ENCODE assay signal across 18 mouse cellular contexts in genomic region chr10:128535206-128535605, GRCm38 (mm10). TPM values are rescaled to one million over a fixed set of nuclear protein-coding genes. Genes with fewer than 3 reads are reported as not detected.
A peak's percentile ranks its signal among the peaks of the same experiment; 100 is the strongest.
DNase-seq lines count a peak whose midpoint lies in the region; TF ChIP-seq lines count a peak whose summit lies in the region.
"Had no signal": no experiment of that assay in that cellular context is flagged by ENCODE, and none has a peak within 500 bp of the region (broad histone marks: within the 10 kb centered on the region; RNA-seq: fewer than 3 reads in every experiment).

No protein-coding gene starts in this region.

- H3K36me3 ChIP-seq in MEL (ENCODE audit: control insufficient read depth in 1 of 2, insufficient read depth in 2 of 2, low read length in 2 of 2), result peaks cover 0 to 7% of the 10 kb centered on the region in 2 experiments; a peak in 2 of 4 replicates
- H3K36me3 ChIP-seq in splenic B cell, adult 2 months (ENCODE audit: control insufficient read depth, insufficient read depth, low read length, poor library complexity, severe bottlenecking), result no peaks in the 10 kb centered on the region
- H3K36me3 ChIP-seq in limb, embryonic 10.5 days, result no peaks in the 10 kb centered on the region
- H3K36me3 ChIP-seq: embryonic facial prominence, embryonic 12.5 days; forebrain, embryonic 12.5 days; heart, embryonic 12.5 days; hindbrain, embryonic 10.5 days had no signal

- no peak overlapping the region for H3K4me3 ChIP-seq in gastrocnemius, adult 2 months
- no peak overlapping the region for H3K4me3 ChIP-seq in MEL (ENCODE audit: control insufficient read depth in 1 of 2, insufficient read depth in 1 of 2, low read depth in 2 of 2, low read length in 2 of 2)
- no peak overlapping the region for H3K4me3 ChIP-seq in bone marrow, adult 2 months (replicated peaks; ENCODE audit: control insufficient read depth, low read depth, low read length)
- no peak overlapping the region for H3K4me3 ChIP-seq in limb, embryonic 10.5 days
- H3K4me3 ChIP-seq: embryonic facial prominence, embryonic 12.5 days; forebrain, embryonic 12.5 days; heart, embryonic 12.5 days had no signal

- intact Hi-C loops in gastrocnemius, adult 2 months (cut with DNase I), result loop anchor here (5.0 kb wide), 1 partner anchor 33 kb away; no protein-coding TSS in a partner anchor

- no peak for TF ChIP-seq POLR2A in MEL (IDR thresholded peaks at IDR 0.05; ENCODE audit: control insufficient read depth in 1 of 2, insufficient read depth in 1 of 2, low read depth in 1 of 2, low read length in 2 of 2, poor library complexity in 1 of 2)
- no peak for TF ChIP-seq POLR2A in bone marrow, adult 2 months (IDR thresholded peaks at IDR 0.05; ENCODE audit: borderline replicate concordance, control insufficient read depth, low read depth, low read length)

- H3K27ac ChIP-seq in gastrocnemius, adult 2 months, result peak overlapping the region; percentile 77; the same call in 1 of the 2 replicates
- peak overlapping the region; percentile 80 for H3K27ac ChIP-seq in MEL (ENCODE audit: control insufficient read depth, low read depth, low read length)
- H3K27ac ChIP-seq in bone marrow, adult 2 months (ENCODE audit: control insufficient read depth, insufficient read depth, low read depth, low read length, poor library complexity), result peak overlapping the region; percentile 48; the same call in 1 of the 2 replicates
- H3K27ac ChIP-seq in limb, embryonic 10.5 days, result no peak overlapping the region
- H3K27ac ChIP-seq: forebrain, embryonic 12.5 days; hindbrain, embryonic 14.5 days had no signal

- peaks cover 0 to 11% of the 10 kb centered on the region in 2 experiments; a peak in 2 of 4 replicates for H3K4me1 ChIP-seq in MEL (ENCODE audit: control insufficient read depth in 1 of 2, insufficient read depth in 2 of 2, low read length in 2 of 2)
- H3K4me1 ChIP-seq in bone marrow, adult 2 months (ENCODE audit: control insufficient read depth, insufficient read depth, low read length), result peaks cover 2% of the 10 kb centered on the region
- no peaks in the 10 kb centered on the region; the same call in 1 of the 2 replicates for H3K4me1 ChIP-seq in limb, embryonic 10.5 days
- H3K4me1 ChIP-seq: embryonic facial prominence, embryonic 12.5 days; forebrain, embryonic 12.5 days had no signal

- no peak for TF ChIP-seq CTCF in gastrocnemius, adult 2 months (IDR thresholded peaks at IDR 0.05)
- no peak for TF ChIP-seq CTCF in MEL (IDR thresholded peaks at IDR 0.05 in 2 of 3, conservative IDR thresholded peaks at IDR 0.05 in 1 of 3; ENCODE audit: control insufficient read depth in 1 of 3, insufficient read depth in 1 of 3, low read depth in 2 of 3, low read length in 3 of 3, poor library complexity in 1 of 3, severe bottlenecking in 1 of 3)
- TF ChIP-seq CTCF in bone marrow, adult 2 months (IDR thresholded peaks at IDR 0.05; ENCODE audit: control insufficient read depth, insufficient read depth, low read length), result no peak

- no peaks in the 10 kb centered on the region for H3K9me3 ChIP-seq in MEL (replicated peaks; ENCODE audit: insufficient read depth, low read length)
- H3K9me3 ChIP-seq in limb, embryonic 10.5 days (replicated peaks), result no peaks in the 10 kb centered on the region
- H3K9me3 ChIP-seq: embryonic facial prominence, embryonic 12.5 days; forebrain, embryonic 12.5 days; heart, embryonic 12.5 days; hindbrain, embryonic 10.5 days had no signal

- no peak overlapping the region for H3K9ac ChIP-seq in MEL (ENCODE audit: control insufficient read depth, low read depth, low read length, poor library complexity, severe bottlenecking)
- H3K9ac ChIP-seq: embryonic facial prominence, embryonic 12.5 days; forebrain, embryonic 12.5 days; hindbrain, embryonic 14.5 days had no signal

- H3K79me2 ChIP-seq in MEL (ENCODE audit: control insufficient read depth, insufficient read depth, low read length, poor library complexity), result no peaks in the 10 kb centered on the region

- peak; percentile 45 to 56; a peak in 3 of 4 replicates for TF ChIP-seq EP300 in MEL (IDR thresholded peaks at IDR 0.05; ENCODE audit: low read depth in 1 of 2, low read length in 2 of 2)

- H3K27me3 ChIP-seq in MEL (ENCODE audit: control insufficient read depth in 1 of 2, insufficient read depth in 2 of 2, low read length in 2 of 2), result no peaks in the 10 kb centered on the region
- H3K27me3 ChIP-seq in splenic B cell, adult 2 months (ENCODE audit: control insufficient read depth, insufficient read depth, low read length, poor library complexity, severe bottlenecking), result no peaks in the 10 kb centered on the region
- H3K27me3 ChIP-seq in limb, embryonic 10.5 days (ENCODE audit: low read depth, poor library complexity, severe bottlenecking), result no peaks in the 10 kb centered on the region
- H3K27me3 ChIP-seq: CH12.LX; embryonic facial prominence, embryonic 12.5 days; heart, embryonic 12.5 days had no signal

- TF ChIP-seq RAD21 in MEL (IDR thresholded peaks at IDR 0.05; ENCODE audit: low read depth, low read length), result no peak

- 75% methylated on average over 2 of the region's 2 CpGs for WGBS in bone marrow, adult 2 months
- WGBS in limb, embryonic 10.5 days, result 84% methylated on average over 2 of the region's 2 CpGs

- no peak for DNase-seq in gastrocnemius, adult 2 months
- no peak for DNase-seq in gastrocnemius, adult 8-10 months (ENCODE audit: low spot score in 2 of 2)
- peak; percentile 79 for DNase-seq in MEL (ENCODE audit: low read depth, low spot score)
- DNase-seq in splenic B cell, adult 2 months (ENCODE audit: low read depth, low spot score), result peak; percentile 35
- DNase-seq in thymus, postnatal 36 days, result no peak
- DNase-seq in limb, embryonic 10.5 days (ENCODE audit: low spot score), result no peak
- DNase-seq: adrenal gland, postnatal 14 days; cerebellum, adult 11 months; cerebellum, adult 8-10 months; cerebellum, postnatal 14 days; gastrocnemius, postnatal 25 days had no signal

TF ChIP-seq in MEL, 35 proteins besides CTCF, POLR2A, EP300 and RAD21 (continues in another document):
- TF ChIP-seq MAX (IDR thresholded peaks at IDR 0.05; ENCODE audit: low read length) (no peak), NELFE (IDR thresholded peaks at IDR 0.05; ENCODE audit: low read depth, low read length) (no peak), USF2 (IDR thresholded peaks at IDR 0.05; ENCODE audit: borderline replicate concordance in 1 of 2, insufficient read depth in 1 of 2, low read depth in 1 of 2, low read length in 2 of 2) (no peak), CHD1 (IDR thresholded peaks at IDR 0.05; ENCODE audit: low read depth, low read length) (no peak), KAT2A (conservative IDR thresholded peaks at IDR 0.05; ENCODE audit: low read depth, low read length) (no peak), MXI1 (IDR thresholded peaks at IDR 0.05; ENCODE audit: low read depth, low read length) (no peak), USF1 (IDR thresholded peaks at IDR 0.05; ENCODE audit: low read depth, low read length) (no peak)

RNA-seq across cellular contexts. Expression of gene Esyt1, which starts 9.5 kb away (rescaled TPM):
- 10 to 100 TPM; 13.7 to 14.3 TPM for total RNA-seq in gastrocnemius, adult 2 months (2021)
- total RNA-seq in gastrocnemius, adult 8-10 months (2022), result 10 to 100 TPM; 10.4 to 13.5 (median 13.4) TPM
- total RNA-seq in MEL (2012; rRNA removed), result 35.1 and 35.9 TPM in 2 replicates
- polyA plus RNA-seq in MEL (2012; ENCODE audit: insufficient read depth in 1 of 2, insufficient read length in 2 of 2, low read depth in 1 of 2, low replicate concordance in 2 of 2, missing spikeins in 1 of 2), result 10 to 100 TPM; 53.4 to 57.0 TPM
- polyA plus RNA-seq in bone marrow, adult 2 months (2011; ENCODE audit: insufficient read depth, insufficient read length, low replicate concordance, missing spikeins), result 26.2 and 36.1 TPM in 2 replicates
- polyA plus RNA-seq in limb, embryonic 10.5 days (2016; fragmentation: Nextera tagmentation; extraction: Ambion mirVana), result 7.0 and 8.4 TPM in 2 replicates

RNA-seq across cellular contexts. Expression of gene Zc3h10, which starts 12.4 kb away (rescaled TPM):
- total RNA-seq in gastrocnemius, adult 2 months (2021), result 1 to 10 TPM; 4.2 to 6.5 TPM
- total RNA-seq in gastrocnemius, adult 8-10 months (2022), result 1 to 10 TPM; 5.7 to 7.5 (median 6.7) TPM
- 14.2 and 14.6 TPM in 2 replicates for total RNA-seq in MEL (2012; rRNA removed)
- polyA plus RNA-seq in MEL (2012; ENCODE audit: insufficient read depth in 1 of 2, insufficient read length in 2 of 2, low read depth in 1 of 2, low replicate concordance in 2 of 2, missing spikeins in 1 of 2), result 10 to 100 TPM in 1 of 2 experiments, not detected in 1; 17.3 TPM
- polyA plus RNA-seq in bone marrow, adult 2 months (2011; ENCODE audit: insufficient read depth, insufficient read length, low replicate concordance, missing spikeins), result 7.0 and 9.8 TPM in 2 replicates
- 14.5 and 15.4 TPM in 2 replicates for polyA plus RNA-seq in limb, embryonic 10.5 days (2016; fragmentation: Nextera tagmentation; extraction: Ambion mirVana)

RNA-seq across cellular contexts. Expression of gene Rpl41, which starts 13.9 kb away (rescaled TPM):
- total RNA-seq in gastrocnemius, adult 2 months (2021), result 1,000 to 10,000 TPM in 1 of 2 experiments, 100 to 1,000 TPM in 1; 932 to 1,025 TPM
- total RNA-seq in gastrocnemius, adult 8-10 months (2022), result 1,000 to 10,000 TPM in 2 of 4 experiments, 100 to 1,000 TPM in 2; 907 to 1,327 (median 1,023) TPM
- total RNA-seq in MEL (2012; rRNA removed), result 6,649 and 6,931 TPM in 2 replicates
- polyA plus RNA-seq in MEL (2012; ENCODE audit: insufficient read depth in 1 of 2, insufficient read length in 2 of 2, low read depth in 1 of 2, low replicate concordance in 2 of 2, missing spikeins in 1 of 2), result over 10,000 TPM in 1 of 2 experiments, 100 to 1,000 TPM in 1; 274 to 10,905 TPM
- polyA plus RNA-seq in bone marrow, adult 2 months (2011; ENCODE audit: insufficient read depth, insufficient read length, low replicate concordance, missing spikeins), result 2,208 and 2,695 TPM in 2 replicates
- 3,499 and 3,829 TPM in 2 replicates for polyA plus RNA-seq in limb, embryonic 10.5 days (2016; fragmentation: Nextera tagmentation; extraction: Ambion mirVana)

RNA-seq across cellular contexts. Expression of gene Pa2g4, which starts 30.6 kb away (rescaled TPM):
- 10 to 100 TPM; 37.8 to 39.3 TPM for total RNA-seq in gastrocnemius, adult 2 months (2021)
- 10 to 100 TPM; 29.0 to 39.9 (median 33.1) TPM for total RNA-seq in gastrocnemius, adult 8-10 months (2022)
- 232 and 235 TPM in 2 replicates for total RNA-seq in MEL (2012; rRNA removed)
- 100 to 1,000 TPM; 298 to 663 TPM for polyA plus RNA-seq in MEL (2012; ENCODE audit: insufficient read depth in 1 of 2, insufficient read length in 2 of 2, low read depth in 1 of 2, low replicate concordance in 2 of 2, missing spikeins in 1 of 2)
- polyA plus RNA-seq in bone marrow, adult 2 months (2011; ENCODE audit: insufficient read depth, insufficient read length, low replicate concordance, missing spikeins), result 80.3 and 116 TPM in 2 replicates
- 267 and 322 TPM in 2 replicates for polyA plus RNA-seq in limb, embryonic 10.5 days (2016; fragmentation: Nextera tagmentation; extraction: Ambion mirVana)

RNA-seq across cellular contexts. Expression of gene Myl6b, which starts 36.7 kb away (rescaled TPM):
- 10 to 100 TPM in 1 of 2 experiments, 1 to 10 TPM in 1; 6.5 to 17.8 TPM for total RNA-seq in gastrocnemius, adult 2 months (2021)
- total RNA-seq in gastrocnemius, adult 8-10 months (2022), result 10 to 100 TPM in 2 of 4 experiments, 1 to 10 TPM in 2; 8.7 to 11.7 (median 10.0) TPM
- total RNA-seq in MEL (2012; rRNA removed), result 1.8 and 2.6 TPM in 2 replicates
- polyA plus RNA-seq in MEL (2012; ENCODE audit: insufficient read depth in 1 of 2, insufficient read length in 2 of 2, low read depth in 1 of 2, low replicate concordance in 2 of 2, missing spikeins in 1 of 2), result 10 to 100 TPM in 1 of 2 experiments, not detected in 1; 18.8 TPM
- 0.79 and 2.4 TPM in 2 replicates for polyA plus RNA-seq in bone marrow, adult 2 months (2011; ENCODE audit: insufficient read depth, insufficient read length, low replicate concordance, missing spikeins)
- 1.6 and 3.3 TPM in 2 replicates for polyA plus RNA-seq in limb, embryonic 10.5 days (2016; fragmentation: Nextera tagmentation; extraction: Ambion mirVana)

Comparison
In these comparisons a context has a peak if more than half of its experiments do, and no peak if none do; other contexts are left out.
1. DNase-seq: peak in MEL (single experiment) and splenic B cell, adult 2 months (single experiment); none in gastrocnemius, adult 2 months (single experiment), gastrocnemius, adult 8-10 months (0 of 2), thymus, postnatal 36 days (0 of 2) and limb, embryonic 10.5 days (single experiment).